Mouse (Mus musculus): Measurements from ENCODE around the gene Rps6. TPM values are rescaled to one million over a fixed set of nuclear protein-coding genes. Genes with fewer than 3 reads are reported as not detected.

Rps6 gene
- polyA plus RNA-seq (2021; fragmentation: Nextera tagmentation): 1,908 and 2,120 TPM in 2 replicates
- long read RNA-seq, experiment 1, transcript Rps6-204 (4 exons, 1,128 nt): minor isoform, 89 of 1,729 reads
- long read RNA-seq, experiment 1, transcript Rps6-201 (5 exons, 878 nt): major isoform, 1,591 of 1,729 reads
- long read RNA-seq, experiment 1, partial matches to known transcripts: 17 of 1,729 reads
- long read RNA-seq, experiment 1, other reads (novel, unspliced or antisense): 32 of 1,729 reads
- long read RNA-seq, experiment 2, transcript Rps6-202 (4 exons, 639 nt): minor isoform, 5 of 568 reads
- long read RNA-seq, experiment 2, transcript Rps6-201 (5 exons, 878 nt): major isoform, 465 of 568 reads
- long read RNA-seq, experiment 2, transcript Rps6-204 (4 exons, 1,128 nt): minor isoform, 76 of 568 reads
- long read RNA-seq, experiment 2, partial matches to known transcripts: 9 of 568 reads
- long read RNA-seq, experiment 2, other reads (novel, unspliced or antisense): 13 of 568 reads

DNA sequence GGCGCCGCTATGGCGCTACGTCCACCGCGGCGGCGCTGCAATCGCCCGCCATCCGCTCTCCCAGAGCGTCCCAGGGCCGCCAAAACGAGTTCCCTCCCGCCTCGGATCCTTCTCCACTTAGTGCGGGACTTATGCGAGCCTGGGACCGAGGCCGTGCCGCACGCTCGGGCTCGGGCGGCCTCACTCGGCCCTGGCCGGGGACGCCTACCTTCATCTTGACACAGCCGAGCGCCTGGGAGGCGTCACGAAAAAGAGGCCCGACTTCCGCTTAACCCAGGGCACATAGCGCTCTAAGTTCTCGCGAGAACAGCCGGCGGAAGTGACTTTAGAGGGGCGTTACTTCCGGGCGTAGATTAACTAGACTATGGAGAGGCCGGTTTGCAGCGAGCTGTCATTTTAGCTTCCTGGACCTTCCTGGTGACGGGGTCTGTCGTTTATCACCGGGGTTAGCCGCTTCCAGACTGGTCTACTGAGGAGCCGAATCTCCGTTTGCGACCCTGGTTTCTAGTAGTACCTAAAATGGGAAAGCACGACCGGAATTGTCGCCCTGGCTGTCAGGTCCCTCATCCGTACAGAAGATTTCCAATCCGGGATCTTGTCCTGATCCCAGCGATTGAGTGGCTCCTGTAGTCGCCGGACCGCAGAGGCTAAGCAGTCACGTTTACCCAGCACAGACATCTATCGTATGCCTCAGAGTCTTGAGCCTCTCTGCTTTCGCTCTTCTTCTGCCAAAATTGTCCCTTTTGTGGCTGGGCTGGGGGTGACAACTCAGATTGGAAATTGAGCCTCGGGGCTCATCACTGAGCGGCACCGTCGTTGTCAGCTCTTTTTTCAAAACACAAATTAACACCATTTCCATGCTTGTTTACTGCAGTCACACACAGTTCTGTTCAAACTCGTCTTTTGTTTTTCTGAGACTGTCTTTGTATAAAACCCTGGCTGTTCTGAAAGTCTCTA, at the start of gene Rps6:
Gene Rps6 (minus strand): TSS at position 300 of the 957 bp plus-strand sequence.

DNA sequence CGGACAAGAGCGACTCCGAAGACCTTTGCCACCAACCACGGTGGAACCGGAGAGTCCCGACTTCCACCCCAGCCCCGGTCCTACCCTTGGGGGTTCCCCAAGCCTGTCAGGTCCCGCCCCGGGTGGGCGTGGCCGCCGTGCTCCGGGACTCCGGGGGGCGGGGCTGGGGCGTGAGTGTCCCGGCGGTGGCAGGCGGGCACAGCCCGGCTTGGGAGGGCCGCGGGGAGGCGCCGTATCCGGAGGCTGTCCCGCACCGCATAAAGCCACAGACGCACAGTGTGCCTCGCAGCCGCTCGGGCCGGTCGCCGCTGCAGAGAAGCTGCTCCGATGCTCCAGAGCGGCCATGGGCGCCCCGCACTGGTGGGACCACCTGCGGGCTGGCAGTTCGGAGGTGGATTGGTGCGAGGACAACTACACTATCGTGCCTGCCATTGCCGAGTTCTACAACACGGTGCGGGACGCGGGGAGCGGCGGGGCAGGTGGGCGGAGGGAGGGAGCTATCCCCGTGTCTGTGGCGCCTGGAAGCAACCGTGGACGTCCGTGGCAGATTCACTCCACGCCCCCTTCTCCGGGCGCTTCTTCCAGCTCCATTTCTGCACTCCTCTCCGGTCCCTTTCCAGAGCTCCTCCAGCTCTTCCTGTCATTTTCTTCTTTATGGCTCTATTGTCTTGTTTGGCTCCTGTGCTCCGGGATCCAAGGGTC, 17.1 kb upstream of the Rps6 start, which contains the start of gene Acer2:
Gene Acer2 (plus strand): TSS at position 251 of the 702 bp plus-strand sequence.

Other genes starting within 250 kb of the Rps6 start
- gene Haus6, start 245.4 kb downstream of the Rps6 start, polyA plus RNA-seq (2021; fragmentation: Nextera tagmentation): 1.8 and 2.7 TPM in 2 replicates
- gene Plin2, start 187.4 kb downstream of the Rps6 start, polyA plus RNA-seq (2021; fragmentation: Nextera tagmentation): 14.0 and 18.4 TPM in 2 replicates
- gene Dennd4c, start 108.9 kb downstream of the Rps6 start, polyA plus RNA-seq (2021; fragmentation: Nextera tagmentation): 0.69 and 1.0 TPM in 2 replicates
- gene Acer2, start 17.0 kb upstream of the Rps6 start, polyA plus RNA-seq (2021; fragmentation: Nextera tagmentation): 3.0 and 4.1 TPM in 2 replicates

Measured in layer of hippocampus, adult 6 months (tissue).